Mouse (Mus musculus): ENCODE measurements at regions not wholly inside any gene's neighbourhood (a gene's known extent, or its start where the extent isn't known, plus 50 kb on each side); places are given as distances from the start of the nearest gene placed in this dataset.

- TF ChIP-seq CTCF (conservative IDR thresholded peaks at IDR 0.05; ENCODE audit: low read length) (no peak), NANOG (IDR thresholded peaks at IDR 0.05; ENCODE audit: borderline replicate concordance, low read length) (no peak), POU5F1 (IDR thresholded peaks at IDR 0.05; ENCODE audit: borderline replicate concordance, low read length) (no peak)
Observed at GRCm38 (mm10) chr15:88353206-88353605, 246.9 kb upstream of the Zdhhc25 start.
